Mouse (Mus musculus): ENCODE measurements around the gene Akap6. TPM values are rescaled to one million over a fixed set of nuclear protein-coding genes. Genes with fewer than 3 reads are reported as not detected.
"Not testable (repeated sequence)": the region's sequence is repeated elsewhere in the genome, so short reads cannot be mapped to it uniquely, and the experiment has no call there.

Akap6 gene
- polyA plus RNA-seq, 2 experiments from 2014 or later: 0.22 TPM; not detected in 1

GRCm38 (mm10) chr12:52711857-52712640 is 12.9 kb downstream of the Akap6 start:
- ATAC-seq: no peak

- no peak for ATAC-seq
These were observed 19.2 kb downstream of the Akap6 start for GRCm38 (mm10) chr12:52718392-52718791.

DNA sequence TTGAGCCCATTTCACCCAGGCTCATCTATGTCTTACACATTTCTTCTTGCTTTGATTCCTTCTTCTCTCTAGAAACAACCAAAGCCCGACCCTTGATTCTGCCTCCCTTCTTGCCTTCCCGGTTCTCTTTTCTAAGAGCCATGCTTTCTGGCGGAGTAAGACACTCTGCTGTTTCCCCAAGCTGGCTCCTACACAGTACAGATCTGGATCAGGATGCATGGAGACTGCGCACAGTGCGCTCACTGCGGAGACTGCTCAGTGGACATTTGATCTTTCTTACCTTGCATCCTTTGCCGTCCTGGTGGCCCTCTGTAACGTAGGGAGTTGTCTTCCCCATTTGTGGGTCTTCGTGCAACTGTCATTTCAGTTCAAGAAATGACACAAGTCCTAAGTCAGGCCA is 20.0 kb downstream of the Akap6 start:
- ATAC-seq: no peak

- no peak for ATAC-seq
These were observed 20.5 kb downstream of the Akap6 start for GRCm38 (mm10) chr12:52719681-52720080.

GRCm38 (mm10) chr12:52724039-52724615 is 24.9 kb downstream of the Akap6 start:
- not testable (repeated sequence) for ATAC-seq

- no peak for ATAC-seq
These were observed 27.4 kb downstream of the Akap6 start for GRCm38 (mm10) chr12:52726434-52727231.

- peak; percentile 43 for ATAC-seq
These were observed 30.2 kb downstream of the Akap6 start for GRCm38 (mm10) chr12:52729396-52729795.

GRCm38 (mm10) chr12:52735161-52735560 is 36.0 kb downstream of the Akap6 start:
- peak; percentile 74 for ATAC-seq

GRCm38 (mm10) chr12:52737151-52737550 is 38.0 kb downstream of the Akap6 start:
- ATAC-seq: no peak

DNA sequence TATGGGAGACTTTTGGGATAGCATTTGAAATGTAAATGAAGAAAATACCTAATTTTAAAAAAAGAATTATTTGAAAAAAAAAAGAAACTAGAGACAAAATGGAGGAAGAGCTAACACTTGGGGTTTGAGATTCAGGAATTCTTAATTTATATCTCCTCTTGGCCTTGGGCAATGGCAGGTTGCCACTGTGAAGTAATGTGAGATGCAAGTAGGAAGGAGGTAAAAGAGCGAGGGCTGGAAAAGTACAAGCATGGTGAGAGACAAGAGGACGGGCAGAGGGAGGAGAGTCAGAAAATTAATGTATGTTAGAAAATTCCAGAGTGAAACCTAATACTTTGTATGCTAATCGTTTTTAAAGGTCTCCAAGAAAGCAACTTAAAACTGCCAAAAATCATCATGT is 40.1 kb downstream of the Akap6 start:
- ATAC-seq: no peak

- no peak for ATAC-seq
These were observed 42.6 kb downstream of the Akap6 start for GRCm38 (mm10) chr12:52741801-52742200.

DNA sequence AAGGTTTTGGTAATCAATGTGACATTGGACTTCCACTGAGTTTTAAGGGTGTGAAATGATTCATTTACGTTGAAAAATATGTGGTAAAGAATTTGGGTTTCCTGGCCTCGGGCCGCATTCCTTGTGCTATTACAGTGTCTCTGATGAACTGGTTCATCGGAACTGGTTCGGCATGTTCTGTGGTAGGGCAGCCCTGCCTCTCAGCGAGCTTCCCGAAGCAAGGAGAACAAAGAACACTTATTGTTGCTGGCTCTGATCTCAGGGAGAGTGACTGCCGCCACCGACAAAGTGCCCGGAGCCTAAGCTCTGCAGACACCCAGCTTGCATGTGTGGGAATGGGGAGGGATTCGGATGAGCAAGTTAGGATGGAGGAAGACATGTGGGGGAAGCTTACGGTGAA is 50.8 kb downstream of the Akap6 start:
- ATAC-seq: no peak

- ATAC-seq: no peak
These were observed 56.5 kb downstream of the Akap6 start for GRCm38 (mm10) chr12:52755649-52756048.

- ATAC-seq: no peak
These were observed 58.7 kb downstream of the Akap6 start for GRCm38 (mm10) chr12:52757881-52758280.

- ATAC-seq: no peak
These were observed 64.9 kb downstream of the Akap6 start for GRCm38 (mm10) chr12:52764046-52764445.

DNA sequence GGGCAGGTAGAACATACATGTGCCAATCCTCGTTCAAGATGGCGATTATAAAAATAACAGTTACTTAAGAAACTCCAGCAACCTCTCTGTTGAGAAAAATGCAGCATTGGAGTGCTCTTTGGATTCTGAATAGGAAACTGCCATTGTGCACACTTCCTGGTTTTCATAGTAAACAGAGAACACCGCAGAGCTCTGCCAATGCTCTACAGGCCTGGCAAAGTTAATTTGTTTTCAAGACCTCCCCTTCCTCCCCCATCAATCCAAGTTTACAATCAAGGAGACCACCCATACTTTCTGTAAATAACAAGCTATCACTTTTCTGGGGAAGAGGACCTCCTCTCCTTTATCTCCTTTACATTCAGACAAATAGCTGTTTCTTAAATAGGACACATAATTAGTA is 65.6 kb downstream of the Akap6 start:
- no peak for ATAC-seq

DNA sequence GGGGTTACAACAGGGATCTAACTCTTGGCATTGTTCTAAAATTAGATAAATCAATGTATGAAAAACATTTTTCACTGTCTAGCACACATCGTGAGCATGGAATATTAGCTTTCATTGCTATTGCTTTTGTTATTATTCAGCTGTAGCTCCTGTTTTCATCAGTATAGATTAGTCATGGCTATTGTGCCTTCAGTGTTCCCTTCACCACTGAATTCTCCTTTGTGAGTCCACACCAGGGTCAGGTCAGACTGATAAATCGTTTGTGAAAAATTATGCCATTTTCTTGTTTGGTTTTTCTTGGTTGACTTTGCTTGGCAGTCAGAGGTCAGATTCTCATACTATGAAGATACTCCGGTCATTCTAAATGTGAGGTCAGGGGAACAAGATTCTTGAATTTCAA is 70.4 kb downstream of the Akap6 start:
- ATAC-seq: no peak

DNA sequence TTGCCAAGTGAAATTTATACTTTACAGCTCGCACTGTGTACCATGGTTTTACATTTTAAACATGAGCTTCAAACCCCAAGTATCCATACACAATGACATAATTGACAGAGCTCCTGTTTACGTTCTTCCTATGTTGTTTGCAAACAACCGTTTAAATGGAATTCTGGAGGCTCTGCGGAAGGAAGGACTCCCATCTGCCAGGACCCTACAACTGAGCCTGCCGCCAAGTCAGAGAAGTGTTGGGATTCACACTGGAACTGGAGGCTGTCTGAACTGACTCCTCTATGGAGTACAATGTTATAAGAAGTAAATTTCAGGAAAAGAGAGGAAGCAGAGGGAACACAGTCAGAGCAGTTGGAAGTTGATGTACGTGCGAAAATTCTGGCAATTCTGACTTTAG is 72.7 kb downstream of the Akap6 start:
- ATAC-seq: no peak

DNA sequence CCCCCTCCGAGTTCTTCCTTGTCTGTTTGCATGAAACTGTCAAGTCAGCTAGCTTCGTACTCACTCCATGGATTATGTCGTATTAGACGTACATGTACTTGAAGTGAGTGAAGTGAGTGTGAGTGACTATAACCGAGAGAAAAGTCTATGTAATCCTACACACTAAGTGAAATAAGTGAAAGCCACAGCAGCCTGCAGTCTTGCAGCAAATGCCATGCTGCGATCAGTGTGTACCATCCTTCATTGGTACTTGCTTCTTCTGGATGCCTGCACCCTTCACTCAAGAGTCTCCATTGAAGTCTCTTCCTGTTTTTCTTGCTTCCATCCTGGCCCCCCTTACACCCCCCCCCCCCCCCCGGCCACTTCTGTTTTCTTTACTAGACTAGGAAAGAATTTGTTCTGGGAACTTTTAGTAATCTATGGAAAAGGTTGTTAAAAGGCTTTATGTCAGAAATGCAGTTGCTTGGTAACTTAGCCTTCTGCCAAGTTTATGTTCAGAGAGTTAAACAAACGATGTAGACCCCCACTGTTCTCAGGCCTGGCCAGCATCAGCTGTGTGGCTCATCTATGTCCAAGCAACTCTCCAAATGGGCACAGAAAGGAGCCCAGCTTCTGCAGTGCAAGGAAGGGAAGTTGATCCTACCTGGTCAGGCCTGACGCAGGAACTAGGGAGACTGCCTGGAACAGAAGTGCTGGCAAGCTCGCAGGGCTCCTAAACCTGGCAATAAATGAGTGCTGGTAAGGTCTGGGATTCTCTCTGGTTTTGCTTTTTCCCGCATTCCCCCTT is 73.5 kb downstream of the Akap6 start:
- no peak for ATAC-seq

DNA sequence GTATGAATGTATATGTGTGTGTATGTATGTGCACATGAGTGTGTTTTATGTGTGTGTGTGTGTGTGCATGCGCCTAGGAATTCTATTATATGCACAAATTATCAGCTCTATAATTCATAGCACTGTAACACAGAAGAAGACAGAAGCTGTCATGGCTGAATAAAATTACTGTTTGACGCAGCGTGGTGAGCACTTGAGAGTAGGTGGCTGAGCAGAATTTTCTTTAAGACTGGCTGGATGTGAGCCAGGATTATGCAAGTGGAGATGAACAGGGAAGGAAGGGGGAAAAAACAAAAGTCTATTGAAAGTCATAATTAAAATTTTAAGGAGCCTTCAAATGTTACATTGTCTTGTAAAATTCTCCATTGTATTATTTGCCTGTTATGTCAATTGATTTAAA is 74.7 kb downstream of the Akap6 start:
- no peak for ATAC-seq

DNA sequence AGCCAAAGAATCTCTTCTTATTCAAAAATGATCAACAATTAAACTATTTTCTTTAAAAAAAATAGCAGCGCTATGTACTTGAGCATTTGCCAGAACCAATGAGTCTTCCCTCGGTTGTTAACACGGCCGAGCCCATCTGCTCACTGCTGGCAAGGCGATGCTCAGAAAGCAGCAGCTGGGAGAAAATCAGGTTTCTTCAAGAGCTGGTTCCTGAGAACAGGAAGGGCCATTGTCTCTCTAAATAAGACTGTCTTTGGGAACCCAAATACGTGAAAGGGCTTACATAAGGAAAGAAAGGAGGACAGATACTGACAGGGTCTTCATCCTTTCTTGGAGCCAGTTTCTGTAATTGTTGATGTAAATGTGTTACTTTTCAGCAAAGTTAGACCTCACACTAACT is 75.2 kb downstream of the Akap6 start:
- no peak for ATAC-seq

- no peak for ATAC-seq
These were observed 81.0 kb downstream of the Akap6 start for GRCm38 (mm10) chr12:52780216-52780615.

DNA sequence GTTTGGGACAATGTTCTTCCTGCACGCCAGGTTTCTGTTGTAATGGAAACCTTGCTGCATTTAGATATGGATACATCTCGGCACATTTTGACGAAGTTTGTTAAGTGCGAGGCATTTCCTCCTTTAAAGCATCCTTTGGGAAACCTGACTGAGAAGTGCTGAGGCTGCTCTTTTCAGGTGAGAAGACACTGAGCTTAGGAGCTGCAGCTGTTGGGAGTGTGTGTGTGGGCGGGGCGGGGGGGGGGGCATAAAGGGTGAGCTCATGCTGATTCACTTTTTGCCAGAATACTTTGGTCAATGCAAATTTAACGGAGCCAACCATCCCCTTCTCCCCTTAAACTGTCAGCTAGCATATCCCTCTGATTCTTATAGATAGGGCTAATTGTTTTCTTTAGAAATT is 81.9 kb downstream of the Akap6 start:
- ATAC-seq: no peak
